Mouse (Mus musculus) gastrocnemius, adult 8-10 months (tissue): Measurements from ENCODE around the gene Stra6. TPM values are rescaled to one million over a fixed set of nuclear protein-coding genes. Genes with fewer than 3 reads are reported as not detected.

Experiments used
- DNase-seq, 2 experiments: peaks; one replicate each; pipeline ENCODE4 v3.0.0; 2022; ENCODE audit warnings: low spot score in 2 of 2
- total RNA-seq, 4 experiments: library from RNA; stranded (reverse); gene quantifications; 2 replicates each; pipeline ENCODE4 v1.2.4; 2022

Stra6 gene
- total RNA-seq, 4 experiments from 2014 or later: 0.10 to 0.43 (median 0.19) TPM; not detected in 1

- peak; percentile 34 to 67 for DNase-seq
These were observed 29.1 kb downstream of the Stra6 start for GRCm38 (mm10) chr9:58092581-58093269.

GRCm38 (mm10) chr9:58093776-58094175 is 30.2 kb downstream of the Stra6 start:
- DNase-seq: no peak

- no peak for DNase-seq
These were observed 32.4 kb downstream of the Stra6 start for GRCm38 (mm10) chr9:58095977-58096376.

DNA sequence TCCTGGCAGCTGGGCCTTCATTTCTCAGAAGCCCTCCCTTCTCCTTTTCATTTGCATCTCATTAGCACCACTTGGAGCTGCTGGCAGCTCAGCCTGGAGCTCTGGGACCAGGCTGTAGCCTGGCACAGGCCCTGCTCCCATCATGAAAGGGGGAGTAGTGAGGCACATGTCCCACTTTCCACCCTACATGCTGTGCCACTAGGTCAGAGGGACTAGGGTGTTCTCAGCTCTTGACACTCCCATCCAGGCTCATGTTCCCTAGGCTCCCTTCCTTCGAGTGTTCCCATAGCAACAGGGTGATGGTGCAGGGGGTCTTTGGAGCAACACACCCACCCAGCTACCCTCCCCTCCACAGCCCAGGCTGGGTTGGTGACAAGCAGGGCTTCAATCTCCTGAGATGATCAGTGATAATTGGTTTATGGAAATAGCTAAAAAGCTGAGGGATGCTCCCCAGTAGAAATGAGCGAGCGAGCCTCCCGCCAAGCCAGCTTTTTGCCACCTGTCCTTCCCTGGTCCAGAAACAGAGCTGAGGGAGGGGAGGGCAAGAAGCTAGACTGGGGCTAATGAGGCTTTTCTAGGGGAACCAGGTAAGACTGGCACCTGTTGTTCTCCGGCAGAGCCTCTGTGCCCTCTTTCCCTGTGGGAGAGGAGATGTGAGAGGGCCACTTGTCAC is 33.2 kb downstream of the Stra6 start:
- DNase-seq: no peak

GRCm38 (mm10) chr9:58099836-58100565 is 36.4 kb downstream of the Stra6 start:
- no peak for DNase-seq

- no peak for DNase-seq
These were observed 38.4 kb downstream of the Stra6 start for GRCm38 (mm10) chr9:58102013-58102412.

- no peak for DNase-seq
These were observed 40.1 kb downstream of the Stra6 start for GRCm38 (mm10) chr9:58103647-58104046.

DNA sequence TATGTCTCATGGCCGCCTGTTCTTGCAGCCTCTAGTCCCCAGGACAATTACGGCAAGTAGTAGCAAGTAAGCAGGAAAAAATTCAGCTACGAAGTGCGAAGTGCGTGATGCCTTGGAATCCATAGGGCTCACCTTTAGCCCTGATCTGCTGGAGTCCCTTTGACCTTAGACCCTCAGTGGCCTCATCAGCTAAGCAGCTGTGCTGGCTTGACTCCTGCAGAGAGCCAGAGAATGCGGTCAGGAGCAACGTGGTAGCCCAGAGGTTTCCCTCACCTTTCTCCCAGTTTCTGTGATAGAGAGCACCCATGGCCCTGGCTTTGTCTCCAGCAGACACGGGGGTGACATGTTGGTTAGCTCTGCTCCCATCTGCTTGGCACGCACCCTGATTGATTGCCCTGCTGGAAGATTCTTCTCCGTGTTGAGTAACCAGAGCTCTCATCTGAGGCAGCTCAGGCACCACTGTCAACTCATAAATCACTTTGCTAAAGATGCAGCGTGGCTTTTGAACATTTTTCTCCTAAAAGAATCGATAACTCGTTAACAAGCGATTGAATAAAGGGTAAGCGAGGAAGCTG is 42.1 kb downstream of the Stra6 start:
- no peak for DNase-seq

DNA sequence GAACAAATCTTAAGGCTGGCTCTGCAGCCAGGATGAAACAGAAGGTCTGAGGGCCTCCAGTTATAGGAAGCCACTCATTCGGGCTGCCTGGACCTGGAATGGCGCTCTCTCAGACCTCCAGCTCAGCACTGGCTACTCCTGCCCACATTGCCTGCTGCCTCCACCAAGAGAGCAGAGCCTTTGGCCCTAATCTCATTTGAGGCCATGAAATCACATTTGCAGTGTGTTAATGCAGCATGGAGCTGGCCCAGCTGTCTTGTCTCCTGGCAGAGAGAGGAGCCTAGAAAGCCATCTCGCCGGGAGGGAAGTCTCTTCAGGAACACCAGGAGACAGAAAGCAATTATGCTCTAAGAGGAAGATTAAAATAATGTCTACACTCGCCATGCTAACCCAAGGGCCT is 43.9 kb downstream of the Stra6 start:
- DNase-seq: no peak

DNA sequence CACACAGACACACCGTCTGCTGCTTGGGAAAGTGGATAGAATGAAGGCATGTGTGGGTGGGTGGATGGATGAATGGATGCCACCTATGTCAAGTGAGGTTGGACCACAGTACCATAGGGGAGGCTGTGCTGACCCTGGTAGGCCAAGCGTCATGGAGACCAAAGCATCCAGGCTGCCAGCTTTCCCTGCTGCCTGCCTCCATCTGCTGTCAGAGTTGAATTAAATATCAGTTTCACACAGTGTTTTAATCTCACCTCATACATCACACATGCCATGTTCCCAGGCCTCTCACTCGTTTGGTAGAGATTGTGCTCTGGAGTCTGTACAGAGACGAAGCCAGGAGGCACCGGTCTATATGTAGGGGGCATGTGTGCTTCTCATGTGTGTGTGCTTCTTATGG is 47.2 kb downstream of the Stra6 start:
- no peak for DNase-seq

GRCm38 (mm10) chr9:58111431-58111830 is 47.8 kb downstream of the Stra6 start:
- DNase-seq: no peak

DNA sequence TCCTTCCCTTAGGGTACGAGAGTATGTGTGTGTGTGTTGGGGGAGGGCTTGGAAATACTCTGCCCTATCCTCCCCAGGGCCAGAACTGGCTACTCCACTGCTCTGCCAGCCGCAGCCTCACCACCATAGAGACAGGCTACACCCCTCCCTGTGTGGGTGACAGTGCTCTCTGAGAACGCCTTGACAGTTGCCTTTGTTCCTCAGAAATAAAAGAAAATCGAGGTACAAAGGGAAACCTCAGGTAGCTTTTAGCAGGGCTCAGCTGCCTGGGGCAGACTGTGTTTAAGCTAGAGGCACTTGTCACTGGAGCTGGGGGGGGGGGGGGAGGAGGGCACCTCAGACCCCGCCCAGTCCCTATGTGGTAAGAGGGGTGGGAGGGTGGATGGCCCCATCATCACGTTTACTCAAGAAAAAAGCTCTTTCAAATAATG is 48.7 kb downstream of the Stra6 start:
- DNase-seq: no peak

DNA sequence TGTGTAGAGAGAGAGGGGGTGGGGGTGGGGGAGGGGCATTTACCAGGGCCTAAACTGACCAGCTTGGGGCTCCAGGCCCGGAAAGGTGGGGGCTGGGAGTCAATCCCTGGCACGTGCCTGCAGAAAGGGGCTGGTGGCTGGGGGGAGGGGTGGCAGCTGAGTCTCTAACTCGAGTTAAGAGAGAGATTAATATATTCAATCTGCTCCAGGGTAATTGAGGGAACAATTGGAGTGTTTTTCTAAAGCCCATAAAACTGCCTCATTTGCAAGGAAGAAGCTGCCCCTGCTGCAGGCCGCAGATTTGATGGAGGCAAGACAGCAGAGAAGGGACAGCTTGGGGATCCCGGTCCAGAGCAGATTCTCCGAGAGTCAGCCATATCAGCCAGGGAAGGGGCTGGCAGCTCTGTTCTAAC is 49.3 kb downstream of the Stra6 start:
- no peak for DNase-seq

DNA sequence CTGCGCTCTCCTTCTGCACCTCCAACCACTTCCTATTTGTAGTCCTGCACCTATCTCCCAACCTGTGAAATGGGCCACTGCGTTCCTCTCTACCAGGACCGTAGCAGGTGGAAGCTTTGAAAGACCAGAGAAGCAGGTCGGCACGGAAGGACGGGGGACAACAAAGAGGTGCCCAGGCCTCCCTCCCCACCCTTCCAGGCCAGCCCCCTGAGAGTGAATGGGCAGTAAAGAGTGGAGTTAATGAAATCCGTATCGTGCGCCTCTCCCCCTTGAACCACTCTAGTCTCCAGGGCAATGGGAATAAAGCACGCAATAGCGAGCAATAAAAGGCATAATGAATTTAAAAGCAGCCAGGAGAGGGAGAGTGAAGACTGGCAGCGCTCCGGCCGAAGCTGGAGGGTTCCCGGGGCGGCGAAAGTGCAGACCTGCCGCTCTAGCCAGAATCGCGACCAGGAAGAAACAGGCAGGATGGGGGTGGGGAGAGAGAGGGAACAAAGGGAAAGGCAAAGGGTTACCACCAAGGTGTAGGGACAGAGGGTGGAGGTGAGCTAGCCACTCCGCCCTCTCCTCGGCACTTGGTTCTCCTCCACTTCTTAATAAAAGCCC is 49.8 kb downstream of the Stra6 start:
- DNase-seq: no peak

DNA sequence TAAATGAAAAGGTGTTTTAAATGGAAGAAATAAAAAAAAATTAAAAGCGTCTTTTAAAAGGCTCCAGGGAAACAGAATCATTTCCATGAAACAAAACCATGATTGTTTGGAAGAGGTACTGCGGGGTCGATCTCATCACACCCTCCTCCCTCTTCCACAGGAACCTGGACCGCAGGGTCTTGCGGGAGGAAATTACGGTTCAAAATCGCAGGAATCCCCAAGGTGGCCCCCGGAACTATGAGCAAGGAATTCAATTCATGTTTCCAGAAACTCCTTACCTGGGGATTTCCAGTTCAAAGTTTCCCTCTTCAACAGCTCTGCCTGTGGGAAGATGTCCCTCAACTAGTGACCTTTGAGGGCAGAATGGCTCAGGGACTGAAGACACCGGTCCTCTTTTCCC is 50.4 kb downstream of the Stra6 start:
- no peak for DNase-seq

DNA sequence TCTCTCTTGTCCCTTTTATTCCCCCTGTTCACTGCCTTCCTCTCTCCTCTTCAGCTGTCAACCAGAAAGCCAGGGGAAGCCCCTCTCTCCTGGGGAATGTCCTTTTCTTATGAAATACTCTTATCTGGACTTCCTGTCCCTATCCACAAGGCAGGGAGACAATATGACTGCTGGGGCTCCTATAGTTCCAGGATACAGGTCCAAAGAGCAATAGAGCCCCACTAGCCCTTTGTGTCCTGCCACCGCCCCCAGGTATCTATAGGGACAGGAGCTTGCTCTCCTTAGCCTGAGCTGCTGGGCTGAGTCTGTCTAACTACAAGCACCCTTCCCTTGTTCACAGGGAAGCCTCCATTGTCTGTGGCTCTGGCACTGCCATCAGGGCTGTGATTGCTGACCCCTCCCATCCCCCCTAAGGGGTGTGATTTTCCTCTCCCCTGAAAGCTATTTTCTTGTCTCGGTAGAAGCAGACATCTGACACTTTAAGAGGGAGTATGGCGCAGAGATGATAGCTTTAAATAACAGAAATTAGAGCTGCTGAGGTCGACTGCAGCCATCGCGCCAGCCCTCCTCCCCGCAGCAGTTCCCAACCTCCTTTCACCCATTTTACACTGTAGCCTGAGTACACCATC is 51.8 kb downstream of the Stra6 start:
- DNase-seq: no peak

- no peak for DNase-seq
These were observed 52.5 kb downstream of the Stra6 start for GRCm38 (mm10) chr9:58116024-58116651.

DNA sequence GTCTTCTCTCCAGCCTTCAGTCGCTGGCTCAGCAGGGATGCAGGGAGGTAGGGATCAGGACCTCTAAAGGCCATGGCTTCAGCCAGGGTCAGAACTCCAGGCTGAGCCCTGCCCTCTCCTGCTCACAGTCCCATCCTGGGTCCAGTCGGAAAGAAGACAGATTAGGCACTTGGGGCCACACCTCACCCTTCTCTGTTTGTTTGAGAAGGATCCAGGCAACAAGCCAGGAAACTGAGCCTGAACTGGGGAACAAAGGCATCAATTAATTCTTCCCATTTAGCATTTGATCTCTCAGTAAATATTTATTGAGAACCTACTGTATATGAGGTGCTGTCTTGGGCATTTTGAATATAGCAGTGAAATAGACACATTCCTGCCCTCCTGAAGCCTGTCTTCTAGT is 55.1 kb downstream of the Stra6 start, which contains the start of gene Ccdc33:
TSS of gene Ccdc33 (minus strand) at position 153 of the 400 bp plus-strand sequence.
- no peak for DNase-seq

DNA sequence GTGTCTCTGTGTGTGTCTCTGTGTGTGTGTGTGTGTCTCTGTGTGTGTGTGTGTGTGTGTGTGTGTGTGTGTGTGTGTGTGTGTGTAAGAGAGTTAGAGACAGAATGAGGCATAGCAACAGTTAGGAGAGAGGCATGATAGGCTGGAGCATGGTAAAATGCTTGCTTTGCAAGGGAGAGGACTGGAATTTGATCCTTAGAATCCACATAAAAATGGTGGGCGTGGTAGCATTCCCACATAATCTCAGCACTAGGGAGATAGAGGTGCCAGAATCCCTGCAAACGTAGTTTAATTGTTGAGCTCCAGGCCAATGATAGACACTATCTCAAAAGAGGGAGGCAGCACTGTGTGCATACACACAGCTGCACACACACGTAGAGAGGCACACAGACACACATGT is 61.5 kb downstream of the Stra6 start:
- no peak for DNase-seq

DNA sequence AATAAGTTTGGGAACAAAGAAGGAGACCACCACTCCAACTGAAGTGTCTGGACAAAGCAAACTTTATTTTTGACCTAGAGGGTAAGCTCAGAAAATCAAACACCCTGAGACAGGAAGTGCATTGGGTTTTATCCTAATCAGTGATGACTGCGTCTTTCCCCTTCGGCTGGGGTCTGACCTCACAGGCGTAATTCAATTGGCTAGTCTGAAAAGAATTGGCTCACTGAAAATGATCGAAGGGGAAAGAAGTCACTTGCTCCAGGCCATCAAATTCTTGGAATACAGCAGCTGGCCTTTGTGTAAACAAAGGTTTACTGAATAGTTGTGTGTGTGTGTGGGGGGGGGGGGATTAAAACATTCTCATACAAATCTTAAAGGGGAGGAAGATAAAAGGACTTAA is 62.2 kb downstream of the Stra6 start:
- DNase-seq: no peak
